Mouse (Mus musculus) gastrocnemius, adult 2 months (tissue): ENCODE results near the gene 4931414P19Rik. TPM values are rescaled to one million over a fixed set of nuclear protein-coding genes. Genes with fewer than 3 reads are reported as not detected.

Source experiments
- DNase-seq: peaks from one replicate; pipeline ENCODE4 v3.0.0; 2022
- H3K27ac ChIP-seq: fragments of 200-600 bp; 2 replicates; pipeline ENCODE4 v1.8.1; 2022; ENCODE audit warnings: mild to moderate bottlenecking
- H3K4me3 ChIP-seq: fragments of 200-600 bp; 2 replicates; pipeline ENCODE4 v1.8.1; 2022; ENCODE audit warnings: mild to moderate bottlenecking, moderate library complexity
- CTCF ChIP-seq: fragments of 200-600 bp; IDR thresholded peaks from 2 replicates; pipeline ENCODE4 v1.8.1; 2022; ENCODE audit warnings: antibody characterized with exemption, mild to moderate bottlenecking, moderate library complexity
- intact Hi-C: fragments of 180-260 bp; cut with DNase I; formaldehyde crosslinking; loops from one replicate; pipeline ENCODE4 v1.15.1; 2025
- total RNA-seq, 2 experiments: library from RNA; stranded (reverse); gene quantifications; 2 replicates each; pipeline ENCODE4 v1.2.3; 2021

Gene 4931414P19Rik
- total RNA-seq, 2 experiments from 2014 or later, result 2.2 to 4.0 TPM

GRCm38 (mm10) chr14:54575631-54576030, 30.2 kb downstream of the 4931414P19Rik start:
- no peak for TF ChIP-seq CTCF
- intact Hi-C loops, result loop anchor here (5.0 kb wide), 2 partner anchors 48 to 348 kb away; no protein-coding TSS in a partner anchor
- peak; percentile 74 for DNase-seq
- Histone ChIP-seq H3K27ac (peak overlapping the region; percentile 88), H3K4me3 (peak overlapping the region; percentile 90)

DNA sequence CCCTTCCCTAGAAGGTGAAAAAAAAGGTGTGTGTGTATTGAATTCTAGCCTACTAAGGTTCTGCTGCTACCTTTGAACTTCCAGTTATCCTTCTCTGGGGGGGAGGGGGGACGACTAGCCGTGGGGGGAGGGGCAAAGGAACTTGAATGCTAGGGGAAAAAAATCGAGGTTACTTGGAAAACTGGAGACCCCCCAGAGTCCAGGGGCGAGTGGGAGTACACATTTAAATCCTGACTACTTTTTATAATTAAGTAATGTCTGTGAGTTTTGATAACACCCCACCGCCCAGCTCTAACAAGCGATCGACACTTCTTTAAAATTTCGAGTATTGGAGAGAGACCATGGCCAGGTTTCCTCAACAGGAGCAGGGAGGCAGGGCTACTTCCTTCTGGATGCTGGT, 30.8 kb downstream of the 4931414P19Rik start:
- Histone ChIP-seq H3K4me3 (peak overlapping the region; percentile 90), H3K27ac (peak overlapping the region; percentile 88)
- no peak for TF ChIP-seq CTCF
- DNase-seq, result no peak
- intact Hi-C loops, result loop anchor here (5.0 kb wide), 2 partner anchors 48 to 348 kb away; no protein-coding TSS in a partner anchor

GRCm38 (mm10) chr14:54574253-54574652, 31.5 kb downstream of the 4931414P19Rik start:
- H3K27ac ChIP-seq, result peak overlapping the region; percentile 88
- DNase-seq, result no peak
- TF ChIP-seq CTCF, result no peak
- intact Hi-C loops, result no loop called here
- H3K4me3 ChIP-seq, result peak overlapping the region; percentile 90

DNA sequence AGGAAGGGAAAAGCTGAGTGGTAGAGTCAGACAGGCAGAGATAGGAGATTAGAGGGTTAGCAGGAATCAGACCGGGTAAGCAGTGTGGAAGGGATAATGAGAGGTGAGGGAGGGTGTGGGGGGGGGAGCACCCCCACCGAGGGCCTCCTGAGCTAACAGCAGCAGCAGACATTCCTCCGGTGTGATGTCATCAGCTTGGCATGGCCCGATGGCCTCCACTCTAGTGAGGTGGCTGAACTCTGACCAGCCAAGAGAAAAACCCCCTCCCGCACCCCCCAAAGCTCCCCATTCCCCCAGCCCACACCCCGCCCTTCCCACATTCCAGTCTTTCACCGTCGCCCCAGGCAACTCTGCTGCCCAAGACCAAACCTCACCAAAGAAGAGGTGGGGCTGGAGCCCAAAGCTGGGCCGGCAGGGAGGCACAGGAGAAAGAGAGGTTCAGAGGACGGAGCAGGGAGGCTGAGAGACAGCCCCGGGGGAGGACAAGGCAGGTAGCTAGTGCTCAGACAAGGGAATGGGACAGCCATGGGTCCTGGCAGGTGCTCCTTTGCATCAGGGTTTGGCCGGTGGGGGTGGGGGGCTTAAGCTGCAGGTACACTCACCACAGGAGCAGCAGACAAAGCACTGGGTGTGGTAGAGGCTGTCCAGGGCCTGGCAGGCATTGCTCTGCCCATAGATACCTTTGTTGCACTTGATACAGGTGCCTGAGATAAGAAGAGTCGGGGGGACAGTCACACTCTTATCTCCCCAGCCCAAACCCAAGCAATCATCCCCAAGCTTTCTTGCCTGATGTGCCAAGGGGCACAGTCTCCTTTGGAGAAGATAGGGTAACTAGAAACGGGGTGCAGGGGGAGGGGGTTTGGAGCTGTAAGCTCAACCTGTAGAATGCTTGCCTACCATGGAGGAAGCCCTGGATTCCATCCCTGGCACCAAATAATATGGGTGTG, 32.7 kb downstream of the 4931414P19Rik start:
- Histone ChIP-seq H3K4me3 (peak overlapping the region; percentile 90), H3K27ac (peak overlapping the region; percentile 88)
- DNase-seq, result peak; percentile 42
- TF ChIP-seq CTCF, result no peak
- intact Hi-C loops, result no loop called here

DNA sequence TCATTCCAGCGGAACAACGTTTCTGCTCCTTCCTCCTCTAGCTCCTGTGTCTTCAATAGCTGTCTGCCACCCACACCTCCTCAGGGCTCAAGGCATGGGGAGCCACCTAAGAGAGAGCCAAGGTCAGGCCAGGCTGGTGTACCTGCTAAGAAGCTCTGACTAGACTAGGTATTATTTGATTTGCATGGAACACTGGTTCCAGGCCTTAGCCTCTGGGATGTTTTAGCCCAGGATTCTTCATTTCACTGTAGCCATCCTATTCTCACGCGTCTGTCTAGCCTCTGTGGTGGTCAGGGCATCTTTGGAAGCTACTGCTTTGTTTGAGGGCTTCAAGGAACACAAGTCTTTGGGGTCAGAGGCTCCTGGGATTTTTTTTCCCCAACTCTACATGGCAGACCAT, 33.7 kb downstream of the 4931414P19Rik start:
- H3K27ac ChIP-seq, result peak overlapping the region; percentile 88; the same call in 1 of the 2 replicates
- no peak for TF ChIP-seq CTCF

GRCm38 (mm10) chr14:54569451-54570392, 36.1 kb downstream of the 4931414P19Rik start:
- intact Hi-C loops, result loop anchor here (2.0 to 5.0 kb wide), 2 partner anchors 73 to 133 kb away; no protein-coding TSS in a partner anchor
- DNase-seq, result peak; percentile 35
- H3K27ac ChIP-seq, result peak overlapping the region; percentile 69
- TF ChIP-seq CTCF, result no peak
- 0 out of 2 replicates have a peak overlapping the region, but pooled peaks have one; percentile 1 for H3K4me3 ChIP-seq

More for the DNA sequence above, 33.7 kb downstream of the 4931414P19Rik start:
- intact Hi-C loops, result no loop called here
- DNase-seq, result no peak
- H3K4me3 ChIP-seq, result no peak overlapping the region

DNA sequence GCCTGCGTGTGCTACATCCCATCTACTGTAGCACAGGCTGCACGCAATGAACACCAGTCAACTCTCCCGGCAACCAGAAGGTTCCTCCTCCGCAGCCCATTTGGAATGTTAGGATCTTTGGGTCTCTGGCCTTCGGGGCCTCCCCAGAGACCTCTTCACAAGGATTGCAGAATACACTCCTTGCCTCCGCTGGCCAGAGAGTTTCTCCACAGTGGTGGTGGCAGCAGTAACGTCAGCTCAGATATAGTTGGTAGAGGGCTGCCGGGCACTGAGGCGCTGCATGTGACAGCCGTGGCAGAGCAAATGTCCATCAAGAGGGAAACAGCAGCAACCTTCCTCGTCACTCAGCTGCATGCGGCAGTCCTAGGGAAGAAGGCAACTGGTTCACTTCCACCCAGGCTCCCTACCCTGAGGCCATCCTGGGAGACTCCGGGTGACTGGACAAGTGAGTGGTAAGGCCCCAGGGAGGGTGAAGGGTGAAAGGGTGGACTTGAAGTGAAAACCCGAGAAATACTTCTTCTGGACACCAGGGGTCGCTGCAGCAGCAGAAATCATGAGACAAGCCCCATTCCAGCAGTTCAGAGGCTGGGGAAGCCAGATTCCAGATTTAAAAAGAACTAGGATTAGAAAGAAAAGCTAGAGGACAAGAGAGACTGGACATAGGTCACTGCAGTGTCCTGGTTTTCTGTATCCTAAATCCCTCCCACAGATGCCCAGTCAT, 36.9 kb downstream of the 4931414P19Rik start:
- Histone ChIP-seq H3K27ac (peak overlapping the region; percentile 69), H3K4me3 (no peak overlapping the region)
- intact Hi-C loops, result loop anchor here (2.0 to 5.0 kb wide), 2 partner anchors 74 to 133 kb away; no protein-coding TSS in a partner anchor
- DNase-seq, result peak; percentile 75
- peak; percentile 86; the same call in 1 of the 2 replicates for TF ChIP-seq CTCF

GRCm38 (mm10) chr14:54560527-54561242, 45.1 kb downstream of the 4931414P19Rik start:
- no peak for DNase-seq
- no peak for TF ChIP-seq CTCF
- no peak overlapping the region for H3K27ac ChIP-seq
- H3K4me3 ChIP-seq, result no peak overlapping the region
- intact Hi-C loops, result no loop called here

GRCm38 (mm10) chr14:54557330-54557729, 48.5 kb downstream of the 4931414P19Rik start:
- intact Hi-C loops, result no loop called here
- DNase-seq, result no peak
- no peak for TF ChIP-seq CTCF
- Histone ChIP-seq H3K4me3 (no peak overlapping the region), H3K27ac (no peak overlapping the region)

- peak; percentile 58 for TF ChIP-seq CTCF
- peak; percentile 89 for DNase-seq
- intact Hi-C loops, result no loop called here
These were observed 51.6 kb downstream of the 4931414P19Rik start, which contains the start of gene Haus4 for GRCm38 (mm10) chr14:54553975-54554769. Haus4 (minus strand) TSS chr14:54554616.

More at GRCm38 (mm10) chr14:54553975-54554769, 51.6 kb downstream of the 4931414P19Rik start, which contains the start of gene Haus4:
- Histone ChIP-seq H3K4me3 (peak within 1 kb of the TSS; percentile 72), H3K27ac (peak within 1 kb of the TSS; percentile 87)
